Comparison of ENCODE assay signal across 8 mouse cellular contexts in the genomic region with DNA sequence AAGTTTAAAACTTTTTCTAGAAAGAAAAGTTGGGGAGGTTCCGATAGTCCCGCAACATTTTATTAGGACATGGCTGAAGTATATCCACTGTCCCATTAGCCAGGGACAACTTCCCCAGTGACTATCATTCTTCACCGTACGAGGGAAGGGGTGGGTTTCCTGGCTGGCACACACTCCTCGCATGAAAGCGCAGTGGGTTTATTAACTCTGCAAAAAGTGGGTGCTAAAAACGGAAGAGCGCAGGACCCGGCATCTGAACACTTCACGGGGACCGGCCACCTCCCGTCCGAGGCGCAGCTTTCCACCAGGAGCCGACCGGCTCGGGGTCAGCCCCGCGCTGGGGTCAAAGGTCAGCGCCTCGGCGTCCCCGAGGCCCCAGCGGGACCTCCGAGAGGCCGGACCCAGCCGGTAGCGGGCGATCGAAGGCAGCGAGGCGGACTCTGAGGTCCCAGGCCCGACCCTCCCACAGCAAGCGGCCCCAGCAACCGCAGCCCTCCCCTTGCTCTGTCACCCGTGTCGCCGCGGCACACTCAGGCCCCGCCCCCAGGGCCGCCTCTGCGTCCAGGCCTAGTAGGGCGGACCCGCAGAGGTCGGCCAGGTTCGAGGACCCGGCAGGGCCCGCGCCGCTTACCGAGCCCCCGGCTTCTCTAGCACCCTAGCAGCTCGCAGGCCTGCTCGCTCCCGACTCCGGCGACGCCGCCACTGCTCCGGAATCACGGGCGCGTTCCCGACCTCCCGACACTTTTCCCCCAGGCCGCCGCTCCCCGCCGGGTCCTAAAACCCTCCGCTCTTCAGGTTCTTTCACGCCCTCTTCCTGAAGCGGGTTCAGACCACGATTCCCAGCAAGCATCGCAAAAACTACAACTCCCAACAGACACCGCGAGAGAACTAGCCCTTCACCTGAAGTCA. TPM values are rescaled to one million over a fixed set of nuclear protein-coding genes. Genes with fewer than 3 reads are reported as not detected.
DNase-seq lines count a peak whose midpoint lies in the region; ATAC-seq and TF ChIP-seq lines count a peak whose summit lies in the region.

Armh3 (minus strand) TSS at position 704 of the 909 bp plus-strand sequence.

- no peaks in the 10 kb centered on the region for H3K27me3 ChIP-seq in forebrain, embryonic 15.5 days

- peak within 1 kb of the TSS; percentile 82 for H3K9ac ChIP-seq in ES-E14 (ENCODE audit: insufficient read depth, low read depth, low read length, poor library complexity, severe bottlenecking)
- H3K9ac ChIP-seq in forebrain, embryonic 15.5 days (replicated peaks): peak within 1 kb of the TSS; percentile 69

- peak within 1 kb of the TSS; percentile 76 to 82 for H3K4me3 ChIP-seq in ES-E14 (ENCODE audit: insufficient read depth in 1 of 2, low read depth in 1 of 2, low read length in 2 of 2, poor library complexity in 1 of 2, severe bottlenecking in 1 of 2)
- peak within 1 kb of the TSS; percentile 61 for H3K4me3 ChIP-seq in forebrain, embryonic 15.5 days
- H3K4me3 ChIP-seq in lung, adult 2 months (replicated peaks; ENCODE audit: extremely low read depth, low read depth, low read length): peak within 1 kb of the TSS; percentile 83

- TF ChIP-seq CTCF in lung, adult 2 months (IDR thresholded peaks at IDR 0.05; ENCODE audit: insufficient read depth, low read length): no peak

- H3K36me3 ChIP-seq in ES-E14 (ENCODE audit: control insufficient read depth, insufficient read depth, low read length, poor library complexity, severe bottlenecking): no peaks in the 10 kb centered on the region
- H3K36me3 ChIP-seq in forebrain, embryonic 15.5 days: no peaks in the 10 kb centered on the region

- 1% methylated on average over 76 of the region's 76 CpGs for WGBS in forebrain, embryonic 15.5 days
- WGBS in lung, adult 2 months: under 1% methylated on average over 76 of the region's 76 CpGs

- H3K4me1 ChIP-seq in ES-E14 (ENCODE audit: control insufficient read depth in 2 of 2, insufficient read depth in 2 of 2, low read length in 2 of 2, poor library complexity in 1 of 2): peaks cover 0 to 2% of the 10 kb centered on the region in 2 experiments; a peak in 1 of 4 replicates
- peaks cover 16% of the 10 kb centered on the region for H3K4me1 ChIP-seq in forebrain, embryonic 15.5 days
- peaks cover 3% of the 10 kb centered on the region for H3K4me1 ChIP-seq in lung, adult 2 months (ENCODE audit: control insufficient read depth, insufficient read depth, low read length)

- peak; percentile 21; the same call in 1 of the 2 replicates for TF ChIP-seq POLR2A in lung, adult 2 months (IDR thresholded peaks at IDR 0.05; ENCODE audit: borderline replicate concordance, extremely low read depth, low read depth, low read length)

- H3K4me2 ChIP-seq in forebrain, embryonic 15.5 days (replicated peaks): peak within 1 kb of the TSS; percentile 58

- peak; percentile 96 for ATAC-seq in forebrain, embryonic 15.5 days (replicated peaks)
- peak; percentile 84 for ATAC-seq in neutrophil, adult 5-6 weeks (ENCODE audit: extremely low read depth, insufficient number of reproducible peaks, low FRiP score, poor library complexity, severe bottlenecking)

- peak within 1 kb of the TSS; percentile 54 for H3K27ac ChIP-seq in ES-E14 (ENCODE audit: insufficient read depth, low read depth, low read length, poor library complexity, severe bottlenecking)
- peak within 1 kb of the TSS; percentile 92 for H3K27ac ChIP-seq in forebrain, embryonic 15.5 days (replicated peaks)

- DNase-seq in ES-E14 (ENCODE audit: low read depth, low spot score): peak; percentile 90
- peak; percentile 92 for DNase-seq in cerebellum, adult 11-12 months
- peak; percentile 80 for DNase-seq in heart, postnatal 25 days (ENCODE audit: low spot score)
- DNase-seq in layer of hippocampus, adult 18-20 months (ENCODE audit: low spot score in 2 of 2): peak; percentile 93 to 96
- peak; percentile 92 for DNase-seq in lung, adult 2 months
- DNase-seq in thymus, adult 18-20 months: peak; percentile 85 to 90

- in situ Hi-C loops in ES-E14 (cut with MboI; ENCODE audit: low sequenced_read_pairs in 2 of 2, unreplicated experiment in 2 of 2): no loop called here

- H3K9me3 ChIP-seq in ES-E14 (ENCODE audit: control insufficient read depth, insufficient read depth, low read depth, low read length): no peaks in the 10 kb centered on the region
- H3K9me3 ChIP-seq in forebrain, embryonic 15.5 days: no peaks in the 10 kb centered on the region

- intact Hi-C loops in heart, postnatal 25 days (cut with DNase I): loop anchor here (5.0 kb wide), 1 partner anchor 39 kb away; no protein-coding TSS in a partner anchor

TF ChIP-seq in ES-E14, 5 proteins besides CTCF, POLR2A, EP300 and RAD21:
- TF ChIP-seq ZNF384 (IDR thresholded peaks at IDR 0.05; ENCODE audit: low read depth, low read length) (no peak), HCFC1 (IDR thresholded peaks at IDR 0.05; ENCODE audit: borderline replicate concordance, insufficient read depth, low read length) (peak; percentile 96)

RNA-seq across cellular contexts. Expression of gene Armh3, which starts in this region (rescaled TPM):
- 8.0 and 10.1 TPM in 2 replicates for total RNA-seq in ES-E14 (2012; rRNA removed)
- polyA plus RNA-seq in forebrain, embryonic 15.5 days (2015; fragmentation: Nextera tagmentation; extraction: Ambion mirVana): 22.8 and 24.7 TPM in 2 replicates
- 10 to 100 TPM; 14.8 to 16.0 TPM for total RNA-seq in heart, postnatal 25 days (2021)
- total RNA-seq in layer of hippocampus, adult 18-20 months (2021): 10 to 100 TPM; 18.4 to 19.3 TPM
- 6.7 and 9.5 TPM in 2 replicates for polyA plus RNA-seq in lung, adult 2 months (2012; rRNA removed)
- 9.0 and 10.3 TPM in 2 replicates for total RNA-seq in neutrophil, adult 5-6 weeks (2017)

Comparison
In these comparisons a context has a peak if more than half of its experiments do, and no peak if none do; other contexts are left out.
1. Peak in every context shown above with its lines: DNase-seq, ATAC-seq, H3K4me3 ChIP-seq and H3K27ac ChIP-seq.